Mouse (Mus musculus) G1E-ER4 (cell line): ENCODE measurements around the gene 4930415O20Rik. TPM values are rescaled to one million over a fixed set of nuclear protein-coding genes. Genes with fewer than 3 reads are reported as not detected.

Experiments used
- GATA1 ChIP-seq: IDR thresholded peaks from one replicate; pipeline ENCODE4 v1.8.0; 2012; ENCODE audit warnings: low read length, inconsistent platforms
- polyA plus RNA-seq: library from polyadenylated mRNA; stranded (reverse); fragments of >175 nt; gene quantifications from 2 replicates; pipeline ENCODE4 v1.2.3, GENCODE M21; 2012

4930415O20Rik gene
- polyA plus RNA-seq, 1 experiment, result not detected

DNA sequence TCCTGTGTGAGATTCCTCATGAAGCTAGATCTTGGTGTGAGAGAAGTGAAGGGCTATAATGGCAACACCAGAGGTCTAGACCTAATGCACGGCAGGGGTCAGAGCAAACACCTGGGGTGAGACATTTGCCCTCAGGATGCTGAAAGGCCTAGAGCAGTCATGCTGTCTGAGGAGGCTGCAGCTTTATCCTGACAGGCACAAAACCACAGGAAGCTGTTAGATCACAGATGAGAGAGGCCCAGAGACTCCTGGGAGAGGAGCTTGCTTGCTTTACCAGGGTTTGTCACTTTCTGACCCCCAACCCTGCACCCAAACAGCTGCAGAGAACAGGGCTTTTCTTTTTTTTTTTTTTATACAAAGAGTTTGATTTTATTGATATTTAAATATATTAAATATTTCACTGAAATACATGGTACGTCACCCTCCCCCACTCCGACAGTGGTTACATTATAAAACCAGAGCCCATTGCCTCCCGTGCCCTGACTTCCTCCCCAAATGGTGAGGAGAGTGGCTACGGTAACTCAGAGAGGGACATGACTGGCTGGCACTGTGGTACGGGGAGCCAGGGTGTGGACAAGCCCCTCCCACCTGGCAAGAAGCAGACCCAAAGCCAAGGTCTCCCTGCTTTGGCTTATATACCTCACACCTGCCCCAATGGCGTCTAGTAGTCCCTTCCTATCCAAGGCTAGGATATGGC lies 19.0 kb downstream of the 4930415O20Rik start:
- no peak for TF ChIP-seq GATA1

DNA sequence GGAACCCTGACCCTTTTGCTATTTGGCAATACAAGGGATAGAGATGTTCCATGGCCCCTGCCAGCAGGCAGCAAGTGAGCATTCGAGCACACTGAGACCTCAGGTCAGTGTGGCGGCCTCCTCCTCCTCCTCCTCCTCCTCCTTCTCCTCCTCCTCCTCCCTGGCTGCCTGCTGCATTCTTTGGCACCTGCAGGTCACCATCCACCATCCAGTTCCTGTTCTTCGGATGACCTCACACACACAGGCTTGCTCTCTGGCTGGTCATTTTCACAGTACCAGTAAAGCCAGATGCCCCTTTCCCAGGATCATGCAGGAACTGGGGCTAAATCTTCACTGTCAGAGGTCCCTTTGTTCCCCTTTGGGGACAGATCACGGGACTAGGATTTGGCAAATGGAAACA lies 20.6 kb downstream of the 4930415O20Rik start:
- no peak for TF ChIP-seq GATA1

DNA sequence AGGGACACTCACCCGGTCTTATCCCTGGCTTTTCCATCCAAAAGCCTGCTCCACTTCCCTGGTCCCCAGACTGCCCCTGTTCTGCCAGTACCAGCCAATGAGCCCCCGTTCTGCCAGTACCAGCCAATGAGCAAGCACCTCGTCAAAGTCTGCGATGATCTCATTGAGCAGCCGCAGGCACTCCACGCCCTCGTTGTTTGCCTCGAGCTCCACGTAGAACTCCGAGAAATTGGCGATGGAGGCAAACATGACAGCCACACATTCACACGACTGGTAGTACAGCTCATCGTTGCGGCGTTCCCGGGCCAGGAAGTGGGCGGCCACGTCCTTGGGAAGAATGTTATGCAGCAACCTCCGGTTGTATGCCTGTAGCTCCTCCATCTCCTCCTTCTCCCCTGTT lies 23.4 kb downstream of the 4930415O20Rik start:
- TF ChIP-seq GATA1, result no peak

DNA sequence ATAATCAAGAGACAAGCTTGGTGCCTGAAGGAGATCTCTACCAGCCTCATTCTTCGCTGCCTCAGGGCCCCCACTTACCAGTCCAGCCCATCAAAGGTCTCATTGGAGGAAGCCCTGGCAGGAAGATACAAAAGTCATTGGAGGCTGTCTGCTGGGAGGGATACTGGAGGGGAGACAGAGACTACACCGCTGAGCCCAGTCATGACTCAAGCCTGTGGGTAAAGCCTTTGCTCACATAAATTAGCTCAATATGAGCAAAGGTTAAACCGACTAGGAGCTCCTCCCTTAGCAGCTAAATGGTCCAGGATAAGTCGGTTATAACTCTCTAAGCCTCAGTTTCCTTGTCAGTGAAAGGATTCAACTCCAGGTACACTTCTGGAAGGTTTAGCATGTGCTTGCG lies 24.2 kb downstream of the 4930415O20Rik start:
- TF ChIP-seq GATA1, result no peak

DNA sequence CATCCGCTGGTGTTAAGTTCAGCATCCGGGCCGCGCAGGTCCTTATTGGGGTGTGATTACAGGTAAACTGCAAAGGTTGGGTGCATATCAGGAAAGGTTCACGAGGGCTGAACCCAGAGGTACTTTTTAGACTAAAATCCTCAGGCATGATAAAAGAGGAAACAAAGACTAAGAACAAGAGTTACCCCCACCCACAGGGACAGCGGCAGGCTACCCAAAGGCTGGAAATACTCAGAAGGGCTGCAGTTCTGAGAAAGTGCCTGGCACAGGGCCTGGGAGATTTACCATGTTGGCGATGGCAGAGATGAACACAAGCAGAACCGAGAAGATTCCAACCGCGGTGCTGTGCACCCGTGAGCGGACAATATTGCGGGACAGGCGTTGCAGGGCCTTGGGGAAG lies 25.8 kb downstream of the 4930415O20Rik start:
- no peak for TF ChIP-seq GATA1

DNA sequence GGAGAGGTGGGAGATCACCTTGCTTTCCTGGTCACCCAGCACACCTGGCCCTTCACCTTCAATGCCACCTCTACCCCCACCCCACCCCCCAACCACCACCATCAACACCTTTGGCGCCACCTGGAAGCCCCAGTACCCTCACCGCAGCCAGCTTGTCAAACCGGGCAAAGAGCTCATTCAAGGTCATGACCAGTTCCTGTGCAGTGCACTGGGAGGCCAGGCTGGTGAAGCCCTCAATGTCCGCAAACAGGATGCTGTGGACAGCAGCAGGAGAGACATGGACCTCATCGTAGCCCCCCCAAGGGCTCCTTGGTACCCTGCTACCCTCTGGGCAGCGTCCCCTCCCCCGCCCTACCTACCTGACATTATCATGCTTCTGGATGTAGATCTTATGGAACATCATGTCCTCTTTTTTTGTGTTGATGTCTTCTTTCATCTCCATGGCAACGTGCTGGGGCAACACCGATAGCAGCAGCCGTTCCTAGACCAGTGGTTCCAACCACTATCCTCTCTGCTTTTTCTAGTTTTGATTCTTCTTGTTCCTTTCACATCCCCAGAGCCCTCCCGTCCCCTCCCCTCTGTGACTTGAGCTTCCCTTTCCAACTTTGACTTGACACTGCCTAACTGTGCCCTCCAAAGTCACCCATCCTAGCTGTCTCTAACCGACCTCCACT lies 29.4 kb downstream of the 4930415O20Rik start:
- TF ChIP-seq GATA1, result no peak

DNA sequence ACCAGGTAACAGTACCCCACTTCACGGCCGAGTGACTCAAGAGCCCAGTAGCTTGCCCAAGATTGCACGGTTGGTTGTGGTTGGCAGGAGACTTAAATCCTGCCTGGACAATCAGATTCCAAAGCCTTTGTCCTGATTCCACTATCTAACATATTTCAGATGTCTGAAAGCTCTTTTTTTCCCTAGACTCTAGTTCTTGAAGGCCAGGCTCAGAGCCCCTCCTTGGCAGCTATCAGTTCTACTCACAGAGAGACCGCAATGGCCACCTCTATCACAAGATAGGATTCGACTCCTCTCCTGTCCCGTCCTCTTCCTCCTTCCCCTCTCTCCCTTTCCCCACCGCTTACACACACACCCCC lies 31.0 kb downstream of the 4930415O20Rik start:
- TF ChIP-seq GATA1, result no peak

DNA sequence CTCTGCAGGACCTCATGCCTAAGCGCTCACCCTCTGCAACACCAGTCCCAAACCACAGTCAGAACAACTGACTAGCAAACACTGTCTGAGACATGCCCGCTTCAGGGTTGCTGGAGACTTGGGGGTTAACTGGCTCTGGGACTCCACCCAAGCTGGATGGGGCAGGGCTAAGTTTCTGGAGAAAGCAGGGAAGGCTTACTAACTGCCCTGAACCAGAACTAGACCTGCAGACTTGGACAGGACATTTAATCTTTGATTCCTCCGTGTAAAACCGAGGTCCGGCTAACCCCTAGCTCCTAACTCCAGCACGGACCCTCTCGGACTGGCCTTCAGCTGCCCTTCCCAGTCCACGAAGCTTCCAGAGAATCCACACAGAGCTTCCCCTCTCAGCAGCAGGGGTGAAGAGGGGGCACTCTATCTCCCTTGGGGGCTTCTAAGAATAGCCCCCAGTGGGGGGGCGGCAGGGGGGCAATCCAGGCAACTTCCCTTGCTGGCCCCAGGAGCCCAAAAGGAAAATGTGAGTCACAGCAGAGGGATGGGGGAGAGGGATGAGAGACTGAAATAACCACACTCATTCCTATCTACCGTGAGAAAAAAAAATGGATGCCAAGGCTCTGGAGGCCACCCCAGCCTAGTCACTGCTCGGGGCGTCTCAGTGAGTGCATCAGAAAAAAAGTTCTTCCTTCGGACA lies 31.5 kb downstream of the 4930415O20Rik start:
- TF ChIP-seq GATA1, result no peak

DNA sequence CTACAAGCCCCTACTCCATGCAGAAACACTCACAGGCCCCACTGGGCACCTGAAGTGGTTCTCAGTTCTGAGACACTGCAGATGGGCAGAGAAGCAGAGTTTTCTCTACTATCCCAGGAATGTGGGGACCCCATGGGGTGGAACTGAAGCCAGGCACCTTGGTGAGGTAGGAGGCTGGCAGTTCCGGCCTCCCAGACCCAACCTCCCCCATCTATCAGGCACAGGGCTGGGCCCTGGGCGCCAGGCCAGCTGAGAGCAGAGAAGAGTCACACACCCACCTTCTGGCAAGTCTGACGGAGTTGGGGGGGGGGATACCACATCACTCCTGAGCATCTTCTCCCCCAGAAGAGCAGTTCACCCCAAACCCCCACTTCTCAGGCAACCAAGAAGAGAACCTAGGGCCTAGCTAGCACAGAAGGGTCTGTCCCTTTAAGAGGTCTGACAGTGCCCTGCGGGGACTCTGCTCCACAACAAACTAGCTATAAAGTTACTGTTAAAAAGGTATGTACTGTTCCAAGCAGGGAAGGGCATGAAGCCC lies 32.2 kb downstream of the 4930415O20Rik start:
- TF ChIP-seq GATA1, result no peak

DNA sequence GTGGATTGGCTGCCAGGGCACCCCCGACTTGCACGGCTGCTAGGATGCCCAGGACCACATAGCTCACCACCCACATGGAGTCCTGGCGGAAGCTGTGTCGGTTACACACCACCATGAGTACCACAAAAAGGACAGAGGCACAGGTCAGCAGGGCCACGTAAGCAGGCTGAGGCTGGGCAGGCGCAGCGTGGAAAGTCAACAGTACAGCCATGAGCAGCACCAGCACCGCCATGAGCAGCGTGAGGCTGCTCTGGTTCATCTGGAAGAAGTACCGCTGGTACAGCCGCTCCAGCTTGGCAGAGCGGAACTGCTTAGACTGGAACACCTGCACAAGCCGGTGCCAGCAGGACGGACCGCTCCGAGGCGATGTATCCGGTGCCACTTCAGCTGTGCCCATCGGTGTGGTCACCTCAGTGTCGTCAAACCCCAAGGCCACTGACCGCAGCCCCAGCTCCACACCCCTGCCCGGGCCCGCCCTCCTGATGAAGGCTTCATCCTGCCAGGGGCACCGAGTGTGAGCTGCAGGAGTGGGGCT lies 33.3 kb downstream of the 4930415O20Rik start:
- no peak for TF ChIP-seq GATA1

DNA sequence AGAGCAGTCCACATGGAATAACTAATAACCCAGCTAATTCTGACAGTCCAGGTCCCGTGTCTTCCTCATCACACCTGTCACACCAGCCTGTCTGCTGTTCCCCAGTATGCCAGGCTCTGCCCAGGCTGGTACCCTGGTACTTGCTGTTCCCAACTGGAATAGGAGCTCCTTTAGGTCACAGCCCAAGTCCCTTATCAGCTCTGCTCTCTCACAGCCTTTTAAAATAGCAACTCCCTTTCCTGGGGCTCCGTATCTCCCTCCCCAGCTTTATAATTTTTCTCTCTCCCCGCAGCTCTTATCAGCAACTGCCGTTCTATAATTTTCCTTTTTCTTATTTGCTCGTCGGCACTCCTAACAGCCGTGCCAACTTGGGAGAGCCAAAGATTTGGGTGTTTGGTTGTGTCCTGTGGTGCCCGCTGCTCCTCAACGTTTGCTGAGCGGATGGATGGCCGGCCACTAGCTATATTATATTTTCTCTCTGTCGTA lies 35.3 kb downstream of the 4930415O20Rik start:
- TF ChIP-seq GATA1, result peak; percentile 80

DNA sequence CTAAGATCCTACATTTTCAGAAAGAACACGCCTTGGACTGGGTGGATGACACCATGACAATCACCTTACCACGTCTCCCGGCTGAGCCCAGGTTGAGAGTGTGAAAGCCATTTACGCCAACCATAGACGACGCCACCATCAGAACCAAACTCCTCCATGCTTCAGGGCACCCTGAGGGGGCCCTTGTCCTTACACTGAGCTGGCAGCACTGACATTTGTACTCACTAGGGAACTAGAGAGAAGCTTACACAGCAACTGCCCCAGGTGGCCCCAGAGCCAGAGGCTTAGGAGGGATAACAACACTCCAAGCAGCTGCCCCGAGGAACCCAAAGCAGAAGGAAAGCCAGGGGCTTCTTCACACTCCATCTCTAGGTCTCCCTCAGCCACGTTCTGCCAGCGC lies 35.9 kb downstream of the 4930415O20Rik start:
- no peak for TF ChIP-seq GATA1

DNA sequence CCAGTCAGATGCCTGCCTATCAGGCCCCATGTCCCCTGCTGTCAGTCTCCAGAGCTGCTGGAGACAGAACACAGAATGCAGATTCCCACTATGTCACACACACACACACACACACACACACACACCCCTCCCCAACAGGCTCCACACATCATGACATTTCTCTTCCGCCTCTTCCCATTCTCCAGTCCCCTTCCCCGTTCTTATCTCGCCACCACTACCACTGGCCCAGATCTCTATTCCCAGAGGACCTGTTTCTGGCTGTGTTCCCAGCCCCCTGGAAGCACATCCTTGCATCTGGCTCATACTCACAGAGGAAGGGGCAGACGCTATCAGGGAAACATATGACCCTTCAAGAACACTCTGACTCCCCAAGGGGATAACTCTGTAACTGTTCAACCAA lies 36.8 kb downstream of the 4930415O20Rik start:
- no peak for TF ChIP-seq GATA1

DNA sequence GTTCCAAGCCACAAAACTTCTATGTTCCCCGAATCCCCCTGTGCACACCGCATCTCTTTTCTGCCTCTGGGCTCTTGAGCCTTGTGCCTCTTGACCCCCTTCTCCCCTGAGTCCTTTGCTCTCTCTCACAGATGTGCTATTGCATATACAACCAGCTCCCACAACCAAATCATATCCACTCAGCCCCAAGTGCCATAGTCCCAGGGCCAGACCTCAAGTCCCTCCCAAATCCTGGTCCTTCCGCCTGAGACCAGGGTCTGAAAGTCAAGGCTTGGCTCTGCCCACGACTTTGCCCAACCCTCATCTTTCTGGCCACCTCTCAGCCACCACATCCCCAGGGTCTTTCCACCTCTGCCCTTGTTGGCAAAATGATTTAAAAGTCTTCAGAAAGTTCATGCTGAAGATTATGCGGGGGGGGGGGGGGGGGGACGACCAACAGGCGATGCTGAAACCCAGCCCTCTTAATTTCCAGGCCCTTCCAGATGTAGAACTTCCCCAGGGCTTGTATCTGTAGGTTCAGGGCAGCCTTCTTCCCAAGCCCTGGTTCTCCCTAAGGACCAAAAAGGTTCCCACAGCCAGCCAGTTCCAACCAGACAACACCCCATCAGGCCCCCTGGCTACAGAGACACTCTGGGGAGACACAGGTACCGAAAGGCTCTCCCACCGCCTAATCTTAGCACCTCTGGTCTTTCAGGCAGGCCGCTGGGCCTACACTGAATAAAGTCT lies 37.4 kb downstream of the 4930415O20Rik start:
- TF ChIP-seq GATA1, result no peak

DNA sequence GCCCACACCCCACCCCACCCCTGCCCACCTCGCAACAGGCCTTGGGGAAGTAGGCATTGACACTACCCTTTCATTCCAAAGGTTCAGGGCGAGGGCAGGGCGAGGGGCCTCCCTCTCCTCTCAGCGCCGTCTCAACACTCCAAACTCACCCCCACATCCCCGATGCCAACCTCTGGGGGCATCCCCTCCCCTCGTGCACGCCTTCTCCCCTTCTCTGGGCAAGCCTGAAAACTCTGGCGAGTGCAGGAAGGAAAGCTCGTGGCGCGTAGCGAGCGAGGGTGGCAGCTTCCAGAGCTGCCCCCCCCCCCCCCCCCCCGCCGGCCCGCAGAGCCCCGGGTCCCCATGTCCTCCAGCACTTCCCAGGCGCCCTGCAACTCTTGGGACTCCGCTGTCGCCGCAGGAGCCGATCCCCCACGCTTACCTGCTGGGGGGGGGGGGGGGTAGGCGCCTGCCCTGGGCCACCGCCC lies 38.0 kb downstream of the 4930415O20Rik start:
- no peak for TF ChIP-seq GATA1
